Mouse (Mus musculus) CH12.LX (cell line): ENCODE data around the gene Atg4d. TPM values are rescaled to one million over a fixed set of nuclear protein-coding genes. Genes with fewer than 3 reads are reported as not detected.

Experiments
- DNase-seq: peaks from one replicate; pipeline ENCODE4 v3.0.0-alpha.2; 2013; ENCODE audit errors: extremely low read depth
- H3K27ac ChIP-seq: 2 replicates; pipeline ENCODE4 v1.5.1; 2012; ENCODE audit warnings: low read depth, mild to moderate bottlenecking, control low read depth, moderate library complexity; ENCODE audit not compliant: insufficient read depth
- H3K27me3 ChIP-seq: replicated peaks from 2 replicates; pipeline ENCODE3; 2012; ENCODE audit warnings: inconsistent platforms
- H3K36me3 ChIP-seq, 2 experiments: replicated peaks in 1 of 2; 2 replicates each; pipeline versions ENCODE3 to v1.6.1; 2012; ENCODE audit warnings: inconsistent platforms in 1 of 2, low read length in 1 of 2, mild to moderate bottlenecking in 1 of 2, mixed read lengths in 1 of 2, moderate library complexity in 1 of 2; ENCODE audit not compliant: control insufficient read depth in 1 of 2, insufficient read depth in 1 of 2
- H3K4me1 ChIP-seq, 2 experiments: 2 replicates each; pipeline ENCODE4 v1.6.1; 2012; ENCODE audit warnings: inconsistent platforms in 1 of 2, moderate library complexity in 1 of 2; ENCODE audit not compliant: insufficient read depth in 2 of 2, control insufficient read depth in 1 of 2
- H3K4me2 ChIP-seq: 2 replicates; pipeline ENCODE4 v1.6.1; 2012; ENCODE audit warnings: low read depth, mild to moderate bottlenecking, control low read depth; ENCODE audit not compliant: poor library complexity, insufficient read depth, severe bottlenecking
- H3K4me3 ChIP-seq, 3 experiments: fragments of 150-350 bp in 1 of 3; sonication (generic) in 1 of 3; replicated peaks in 1 of 3; 2 replicates each; pipeline versions ENCODE3 to v1.5.1; 2011 to 2012; ENCODE audit warnings: low read depth in 2 of 3, low read length in 2 of 3, mild to moderate bottlenecking in 2 of 3, moderate library complexity in 2 of 3, control low read depth in 1 of 3, improper control_type of control experiment in 1 of 3, inconsistent platforms in 1 of 3, mixed read lengths in 1 of 3; ENCODE audit not compliant: poor library complexity in 1 of 3
- H3K79me2 ChIP-seq: replicated peaks from 2 replicates; pipeline ENCODE4 v1.6.1; 2012; ENCODE audit warnings: mild to moderate bottlenecking, moderate library complexity; ENCODE audit not compliant: control insufficient read depth, poor library complexity, insufficient read depth, severe bottlenecking; ENCODE audit errors: extremely low read depth
- H3K9ac ChIP-seq: 2 replicates; pipeline ENCODE4 v1.6.1; 2012; ENCODE audit warnings: low read depth, mild to moderate bottlenecking, control low read depth, moderate library complexity; ENCODE audit not compliant: insufficient read depth
- H3K9me3 ChIP-seq: replicated peaks from 2 replicates; pipeline ENCODE3; 2012; ENCODE audit warnings: low read length, inconsistent platforms, mixed read lengths
- CTCF ChIP-seq, 2 experiments: IDR thresholded peaks in 1 of 2; conservative IDR thresholded peaks in 1 of 2; 2 replicates each; pipeline ENCODE4 v1.5.1; 2011 to 2012; ENCODE audit warnings: low read depth in 2 of 2, low read length in 2 of 2, improper control_type of control experiment in 1 of 2, inconsistent platforms in 1 of 2, mild to moderate bottlenecking in 1 of 2, moderate library complexity in 1 of 2
- GABPA ChIP-seq: IDR thresholded peaks from 2 replicates; pipeline ENCODE4 v1.6.1; 2012; ENCODE audit warnings: low read depth, low read length, improper control_type of control experiment, inconsistent platforms; ENCODE audit not compliant: insufficient replicate concordance
- HCFC1 ChIP-seq: IDR thresholded peaks from 2 replicates; pipeline ENCODE4 v1.6.1; 2012; ENCODE audit warnings: low read depth, mild to moderate bottlenecking, inconsistent platforms, low read length, improper control_type of control experiment
- IRF4 ChIP-seq: IDR thresholded peaks from 2 replicates; pipeline ENCODE4 v1.6.1; 2014; ENCODE audit warnings: low read depth, mild to moderate bottlenecking, inconsistent platforms, low read length, improper control_type of control experiment
- JUN ChIP-seq: IDR thresholded peaks from 2 replicates; pipeline ENCODE4 v1.6.1; 2011; ENCODE audit warnings: low read depth, mild to moderate bottlenecking, low read length, improper control_type of control experiment, moderate library complexity; ENCODE audit not compliant: insufficient read depth
- JUND ChIP-seq: conservative IDR thresholded peaks from 2 replicates; pipeline ENCODE4 v1.6.1; 2011; ENCODE audit warnings: low read depth, low read length, improper control_type of control experiment
- MAFK ChIP-seq: IDR thresholded peaks from 2 replicates; pipeline ENCODE4 v1.6.1; 2011; ENCODE audit warnings: low read length, improper control_type of control experiment; ENCODE audit not compliant: insufficient replicate concordance
- MAZ ChIP-seq: IDR thresholded peaks from 2 replicates; pipeline ENCODE4 v1.6.1; 2012; ENCODE audit warnings: low read depth, mild to moderate bottlenecking, inconsistent platforms, low read length, improper control_type of control experiment, moderate library complexity
- MYC ChIP-seq: IDR thresholded peaks from 2 replicates; pipeline ENCODE4 v1.6.1; 2011; ENCODE audit warnings: low read depth, mild to moderate bottlenecking, improper control_type of control experiment, low read length
- NELFE ChIP-seq: IDR thresholded peaks from 2 replicates; pipeline ENCODE4 v1.6.1; 2011; ENCODE audit warnings: low read depth, low read length, improper control_type of control experiment
- RAD21 ChIP-seq: IDR thresholded peaks from 2 replicates; pipeline ENCODE4 v1.6.1; 2011; ENCODE audit warnings: low read depth, mild to moderate bottlenecking, low read length, improper control_type of control experiment, moderate library complexity
- SIN3A ChIP-seq: IDR thresholded peaks from 2 replicates; pipeline ENCODE4 v1.6.1; 2012; ENCODE audit warnings: low read length, improper control_type of control experiment, inconsistent platforms
- TBP ChIP-seq: conservative IDR thresholded peaks from 2 replicates; pipeline ENCODE4 v1.6.1; 2011; ENCODE audit warnings: low read depth, low read length, improper control_type of control experiment
- UBTF ChIP-seq: IDR thresholded peaks from 2 replicates; pipeline ENCODE4 v1.6.1; 2012; ENCODE audit warnings: low read depth, mild to moderate bottlenecking, inconsistent platforms, low read length, improper control_type of control experiment, moderate library complexity
- USF1 ChIP-seq: IDR thresholded peaks from 2 replicates; pipeline ENCODE4 v1.6.1; 2014; ENCODE audit warnings: low read depth, mild to moderate bottlenecking, inconsistent platforms, low read length, improper control_type of control experiment
- dilution Hi-C: fragments of 300-500 bp; cut with MboI; formaldehyde crosslinking; loops from 2 replicates; pipeline ENCODE4 v1.14.3; 2020; ENCODE audit warnings: low sequenced_read_pairs; ENCODE audit not compliant: extremely low pct_unique_long_range_greater_than_20kb, extremely low pct_ligation_motif_present
- in situ Hi-C: fragments of 300-500 bp; cut with MboI; formaldehyde crosslinking; loops from 3 replicates; pipeline ENCODE4 v1.14.3; 2019; ENCODE audit warnings: low sequenced_read_pairs, low pct_ligation_motif_present, low pct_unique_long_range_greater_than_20kb, mixed read lengths
- polyA plus RNA-seq: library from polyadenylated mRNA; unstranded; fragments of >175 nt; gene quantifications from 2 replicates; pipeline ENCODE4 v1.2.1, GENCODE M21; 2012; ENCODE audit warnings: low read depth; ENCODE audit not compliant: insufficient read length
- total RNA-seq, 2 experiments: library from RNA; depleted of rRNA; stranded (reverse); fragments of 300-350 nt in 1 of 2; fragments of >200 nt in 1 of 2; gene quantifications; 2 replicates each; pipeline ENCODE4 v1.2.3; 2012 to 2014

Atg4d gene
- total and polyA plus RNA-seq, 3 experiments: 7.7 to 14.3 (median 10.3) TPM

- TF ChIP-seq GABPA: no peak
- Histone ChIP-seq H3K9me3 (peaks cover 10% of the 10 kb centered on the region), H3K4me2 (no peak overlapping the region), H3K4me3 (no peak overlapping the region), H3K27ac (no peak overlapping the region), H3K9ac (no peak overlapping the region), H3K4me1 (peaks cover 0 to 12% of the 10 kb centered on the region in 2 experiments; a peak in 2 of 4 replicates), H3K79me2 (no peaks in the 10 kb centered on the region), H3K27me3 (no peaks in the 10 kb centered on the region), H3K36me3 (peaks cover 29 to 42% of the 10 kb centered on the region in 2 experiments)
- DNase-seq: no peak
- in situ Hi-C loops: loop anchor here (5.0 to 10.0 kb wide), 2 partner anchors 50 to 187 kb away; partner anchors contain the start of gene Qtrt1
- dilution Hi-C loops: no loop called here
These were observed 37.8 kb upstream of the Atg4d start for GRCm38 (mm10) chr9:21227342-21227741.

GRCm38 (mm10) chr9:21231551-21231950 lies 33.5 kb upstream of the Atg4d start:
- Histone ChIP-seq H3K9ac (no peak overlapping the region), H3K79me2 (peaks cover 1% of the 10 kb centered on the region), H3K36me3 (peaks cover 43 to 78% of the 10 kb centered on the region in 2 experiments), H3K4me2 (no peak overlapping the region), H3K4me3 (no peak overlapping the region), H3K27me3 (no peaks in the 10 kb centered on the region), H3K9me3 (no peaks in the 10 kb centered on the region), H3K4me1 (peaks cover 8 to 15% of the 10 kb centered on the region in 2 experiments), H3K27ac (no peak overlapping the region)
- TF ChIP-seq RAD21: no peak
- TF ChIP-seq JUN: no peak
- TF ChIP-seq IRF4: no peak
- TF ChIP-seq MYC: no peak
- TF ChIP-seq JUND: no peak
- no peak for TF ChIP-seq UBTF
- no peak for TF ChIP-seq USF1
- no peak for TF ChIP-seq TBP
- no peak for TF ChIP-seq HCFC1
- no peak for TF ChIP-seq CTCF (conservative IDR thresholded peaks at IDR 0.05 in 1 of 2, IDR thresholded peaks at IDR 0.05 in 1 of 2; ENCODE audit: low read depth in 2 of 2, low read length in 2 of 2)
- dilution Hi-C loops: no loop called here
- DNase-seq: no peak
- in situ Hi-C loops: no loop called here

GRCm38 (mm10) chr9:21232867-21233266 lies 32.2 kb upstream of the Atg4d start:
- in situ Hi-C loops: no loop called here
- Histone ChIP-seq H3K79me2 (peaks cover 13% of the 10 kb centered on the region), H3K4me1 (peaks cover 15 to 26% of the 10 kb centered on the region in 2 experiments), H3K9ac (no peak overlapping the region), H3K27me3 (no peaks in the 10 kb centered on the region), H3K9me3 (no peaks in the 10 kb centered on the region), H3K27ac (no peak overlapping the region), H3K4me3 (no peak overlapping the region), H3K4me2 (no peak overlapping the region), H3K36me3 (peaks cover 43 to 81% of the 10 kb centered on the region in 2 experiments)
- TF ChIP-seq MYC (no peak), NELFE (no peak), SIN3A (no peak), MAZ (no peak), MAFK (no peak)
- no peak for DNase-seq
- dilution Hi-C loops: no loop called here
